Mouse (Mus musculus) stomach, postnatal 0 days (tissue): ENCODE data around the gene Baiap2. TPM values are rescaled to one million over a fixed set of nuclear protein-coding genes. Genes with fewer than 3 reads are reported as not detected.

Experiments used
- ATAC-seq: fragments of 200-750 bp; cut with Nextera tagmentation; 2 replicates; pipeline ENCODE4 v1.8.0; 2017; ENCODE audit not compliant: low FRiP score, low TSS enrichment
- DNase-seq: peaks from one replicate; pipeline ENCODE4 v3.0.0-alpha.2; 2016; ENCODE audit warnings: low spot score
- H3K27ac ChIP-seq: fragments of 300-500 bp; sonication (generic); replicated peaks from 2 replicates; pipeline ENCODE4 v1.5.1; 2014; ENCODE audit warnings: mild to moderate bottlenecking, control low read depth
- H3K27me3 ChIP-seq: fragments of 300-500 bp; sonication (generic); 2 replicates; pipeline ENCODE4 v1.6.1; 2014; ENCODE audit warnings: low read length; ENCODE audit not compliant: control insufficient read depth, insufficient read depth
- H3K36me3 ChIP-seq: fragments of 300-500 bp; sonication (generic); 2 replicates; pipeline ENCODE4 v1.6.1; 2014; ENCODE audit warnings: low read length, mixed read lengths; ENCODE audit not compliant: control insufficient read depth, insufficient read depth
- H3K4me1 ChIP-seq: fragments of 300-500 bp; sonication (generic); replicated peaks from 2 replicates; pipeline ENCODE4 v1.6.1; 2014; ENCODE audit warnings: antibody characterized with exemption; ENCODE audit not compliant: control insufficient read depth, insufficient read depth
- H3K4me2 ChIP-seq: fragments of 300-500 bp; sonication (generic); replicated peaks from 2 replicates; pipeline ENCODE4 v1.6.1; 2014; ENCODE audit warnings: low read depth, mild to moderate bottlenecking, control low read depth, moderate library complexity
- H3K4me3 ChIP-seq: fragments of 300-500 bp; sonication (generic); 2 replicates; pipeline ENCODE4 v1.5.1; 2014; ENCODE audit warnings: low read depth, low read length, control low read depth
- H3K9ac ChIP-seq: fragments of 300-500 bp; sonication (generic); 2 replicates; pipeline ENCODE4 v1.6.1; 2014; ENCODE audit warnings: mild to moderate bottlenecking, low read length, control low read depth, mixed read lengths
- H3K9me3 ChIP-seq: fragments of 300-500 bp; sonication (generic); 2 replicates; pipeline ENCODE4 v1.6.1; 2016; ENCODE audit warnings: low read length; ENCODE audit not compliant: control insufficient read depth
- CTCF ChIP-seq: IDR thresholded peaks from 2 replicates; pipeline ENCODE4 v1.5.1; 2016; ENCODE audit warnings: antibody characterized with exemption, low read depth, mild to moderate bottlenecking, moderate library complexity
- EP300 ChIP-seq: optimal IDR thresholded peaks from 2 replicates; pipeline ENCODE3; 2016; ENCODE audit warnings: antibody characterized with exemption
- WGBS: fragments of 180-500 bp; shearing (Covaris S2); extraction: QIAGEN DNeasy Blood & Tissue Kit; methylation state at CpG from one replicate; pipeline ENCODE4 v1.1.7; 2014; 5-methylcytosine and 5-hydroxymethylcytosine counted together
- polyA plus RNA-seq: library from polyadenylated mRNA; unstranded; fragments of >200 nt; fragmentation: Nextera tagmentation; extraction: Ambion mirVana; gene quantifications from 2 replicates; pipeline ENCODE4 v1.2.1, GENCODE M21; 2015

Gene Baiap2
- polyA plus RNA-seq, 1 experiment from 2014 or later: 35.1 TPM

GRCm38 (mm10) chr11:119975739-119976501 lies 33.4 kb downstream of the Baiap2 start:
- H3K9me3 ChIP-seq: no peaks in the 10 kb centered on the region
- ATAC-seq: peak; percentile 88
- 47% methylated on average over 8 of the region's 8 CpGs for WGBS
- no peaks in the 10 kb centered on the region for H3K36me3 ChIP-seq
- no peak overlapping the region for H3K9ac ChIP-seq
- DNase-seq: peak; percentile 78
- H3K4me2 ChIP-seq: no peak overlapping the region
- TF ChIP-seq EP300: peak; percentile 50
- no peak for TF ChIP-seq CTCF
- H3K4me3 ChIP-seq: no peak overlapping the region
- no peaks in the 10 kb centered on the region for H3K4me1 ChIP-seq
- peak overlapping the region; percentile 84 for H3K27ac ChIP-seq
- H3K27me3 ChIP-seq: no peaks in the 10 kb centered on the region

GRCm38 (mm10) chr11:119978701-119979100 lies 36.1 kb downstream of the Baiap2 start:
- Histone ChIP-seq H3K27ac (no peak overlapping the region), H3K27me3 (no peaks in the 10 kb centered on the region), H3K9ac (no peak overlapping the region), H3K4me1 (no peaks in the 10 kb centered on the region), H3K9me3 (no peaks in the 10 kb centered on the region), H3K4me3 (no peak overlapping the region), H3K36me3 (peaks cover 12% of the 10 kb centered on the region; the same call in 1 of the 2 replicates), H3K4me2 (no peak overlapping the region)
- no peak for ATAC-seq
- 97% methylated on average over 4 of the region's 4 CpGs for WGBS
- no peak for DNase-seq
- TF ChIP-seq CTCF: no peak
- TF ChIP-seq EP300: no peak

- H3K9me3 ChIP-seq: no peaks in the 10 kb centered on the region
- H3K27me3 ChIP-seq: no peaks in the 10 kb centered on the region
- no peak for TF ChIP-seq CTCF
- no peak for TF ChIP-seq EP300
- no peak overlapping the region for H3K9ac ChIP-seq
- WGBS: 61% methylated on average over 10 of the region's 10 CpGs
- no peak overlapping the region for H3K4me2 ChIP-seq
- no peaks in the 10 kb centered on the region for H3K4me1 ChIP-seq
- DNase-seq (no peak), ATAC-seq (0 out of 2 replicates have a peak, but pooled peaks have one; percentile 2)
- H3K27ac ChIP-seq: peak overlapping the region; percentile 30; the same call in 1 of the 2 replicates
- peaks cover 16% of the 10 kb centered on the region for H3K36me3 ChIP-seq
- H3K4me3 ChIP-seq: no peak overlapping the region
These were observed 37.2 kb downstream of the Baiap2 start for GRCm38 (mm10) chr11:119979596-119980385.

GRCm38 (mm10) chr11:119981769-119982168 lies 39.2 kb downstream of the Baiap2 start:
- H3K36me3 ChIP-seq: peaks cover 16% of the 10 kb centered on the region
- H3K9ac ChIP-seq: no peak overlapping the region
- no peaks in the 10 kb centered on the region for H3K27me3 ChIP-seq
- no peak for TF ChIP-seq CTCF
- no peak for TF ChIP-seq EP300
- ATAC-seq (no peak), DNase-seq (no peak)
- H3K4me3 ChIP-seq: no peak overlapping the region
- H3K4me1 ChIP-seq: no peaks in the 10 kb centered on the region
- no peak overlapping the region for H3K27ac ChIP-seq
- H3K9me3 ChIP-seq: no peaks in the 10 kb centered on the region
- H3K4me2 ChIP-seq: no peak overlapping the region
- 91% methylated on average over 3 of the region's 3 CpGs for WGBS

GRCm38 (mm10) chr11:119982236-119982635 lies 39.7 kb downstream of the Baiap2 start:
- WGBS: 92% methylated on average over 3 of the region's 3 CpGs
- no peak for TF ChIP-seq CTCF
- TF ChIP-seq EP300: no peak
- ATAC-seq: no peak
- H3K9me3 ChIP-seq: no peaks in the 10 kb centered on the region
- no peak overlapping the region for H3K4me2 ChIP-seq
- H3K4me1 ChIP-seq: no peaks in the 10 kb centered on the region; the same call in 1 of the 2 replicates
- no peak overlapping the region for H3K4me3 ChIP-seq
- no peak for DNase-seq
- peaks cover 16% of the 10 kb centered on the region for H3K36me3 ChIP-seq
- H3K9ac ChIP-seq: no peak overlapping the region
- no peak overlapping the region for H3K27ac ChIP-seq
- no peaks in the 10 kb centered on the region for H3K27me3 ChIP-seq
